Mouse (Mus musculus) bone marrow, adult 2 months (tissue): Measurements from ENCODE around the gene Slc30a4.

Source experiments
- CTCF ChIP-seq: fragments of 200-500 bp; IDR thresholded peaks from 2 replicates; pipeline ENCODE4 v1.5.1; 2011; ENCODE audit warnings: low read length, control low read depth; ENCODE audit not compliant: control insufficient read depth, insufficient read depth
- POLR2A ChIP-seq: fragments of 200-500 bp; IDR thresholded peaks from 2 replicates; pipeline ENCODE4 v1.6.1; 2011; ENCODE audit warnings: low read depth, mild to moderate bottlenecking, control low read depth, low read length, borderline replicate concordance; ENCODE audit not compliant: control insufficient read depth

- TF ChIP-seq CTCF (no peak), POLR2A (no peak)
Measured at GRCm38 (mm10) chr2:122686665-122687064, 15.8 kb downstream of the Slc30a4 start.
